Mouse (Mus musculus): Measurements from ENCODE around the gene H2-Ab1.
"Not testable (repeated sequence)": the region's sequence is repeated elsewhere in the genome, so short reads cannot be mapped to it uniquely, and the experiment has no call there.

H2-Ab1 gene

GRCm38 (mm10) chr17:34257594-34258375, at the start of gene H2-Ab1:
Gene H2-Ab1, plus strand, starts transcription at chr17:34257689.
- peak; percentile 61 to 70 for DNase-seq

- peak in 1 of 2 experiments; percentile 12 for DNase-seq
Observed at GRCm38 (mm10) chr17:34207866-34208265, 49.6 kb upstream of the H2-Ab1 start.

- DNase-seq: no peak
Observed at GRCm38 (mm10) chr17:34208421-34208820, 49.1 kb upstream of the H2-Ab1 start.

- peak in 1 of 2 experiments; percentile 23 for DNase-seq
Observed at GRCm38 (mm10) chr17:34209680-34210079, 47.8 kb upstream of the H2-Ab1 start.

GRCm38 (mm10) chr17:34210599-34210998, 46.9 kb upstream of the H2-Ab1 start:
- peak in 1 of 2 experiments; percentile 69 for DNase-seq

GRCm38 (mm10) chr17:34211746-34212365, 45.6 kb upstream of the H2-Ab1 start:
- DNase-seq: peak; percentile 74 to 80

GRCm38 (mm10) chr17:34213936-34214335, 43.6 kb upstream of the H2-Ab1 start:
- DNase-seq: no peak

- peak in 1 of 2 experiments; percentile 4 for DNase-seq
Observed at GRCm38 (mm10) chr17:34215176-34215575, 42.3 kb upstream of the H2-Ab1 start.

GRCm38 (mm10) chr17:34217216-34217928, 40.1 kb upstream of the H2-Ab1 start:
- peak in 1 of 2 experiments; percentile 7 for DNase-seq

GRCm38 (mm10) chr17:34217986-34218385, 39.5 kb upstream of the H2-Ab1 start:
- DNase-seq: peak in 1 of 2 experiments; percentile 3

- DNase-seq: peak in 1 of 2 experiments; percentile 46
Observed at GRCm38 (mm10) chr17:34218675-34219074, 38.8 kb upstream of the H2-Ab1 start.

GRCm38 (mm10) chr17:34219096-34219495, 38.4 kb upstream of the H2-Ab1 start:
- DNase-seq: peak in 1 of 2 experiments; percentile 72

GRCm38 (mm10) chr17:34219801-34220200, 37.7 kb upstream of the H2-Ab1 start:
- not testable (repeated sequence) for DNase-seq

- DNase-seq: not testable (repeated sequence)
Observed at GRCm38 (mm10) chr17:34220401-34220800, 37.1 kb upstream of the H2-Ab1 start.

- DNase-seq: no peak
Observed at GRCm38 (mm10) chr17:34224816-34225215, 32.7 kb upstream of the H2-Ab1 start.

- DNase-seq: no peak
Observed at GRCm38 (mm10) chr17:34225426-34225825, 32.1 kb upstream of the H2-Ab1 start.

GRCm38 (mm10) chr17:34225911-34226310, 31.6 kb upstream of the H2-Ab1 start:
- DNase-seq: not testable (repeated sequence)

- DNase-seq: peak in 1 of 2 experiments; percentile 6
Observed at GRCm38 (mm10) chr17:34230971-34231370, 26.5 kb upstream of the H2-Ab1 start.

- peak in 1 of 2 experiments; percentile 1 for DNase-seq
Observed at GRCm38 (mm10) chr17:34232021-34232420, 25.5 kb upstream of the H2-Ab1 start.

GRCm38 (mm10) chr17:34234926-34235325, 22.6 kb upstream of the H2-Ab1 start:
- DNase-seq: peak; percentile 78 to 87

- peak in 1 of 2 experiments; percentile 3 for DNase-seq
Observed at GRCm38 (mm10) chr17:34236691-34237090, 20.8 kb upstream of the H2-Ab1 start.

- no peak for DNase-seq
Observed at GRCm38 (mm10) chr17:34237741-34238140, 19.7 kb upstream of the H2-Ab1 start.

GRCm38 (mm10) chr17:34238706-34239105, 18.8 kb upstream of the H2-Ab1 start, which contains the start of gene H2-Ob:
Gene H2-Ob, plus strand, starts transcription at chr17:34238903.
- peak in 1 of 2 experiments; percentile 45 for DNase-seq

All from thymus, adult 18-20 months (tissue).